Mouse (Mus musculus) bone marrow macrophage, adult 2 months (primary cell): ENCODE measurements around the gene Dtl.

Source experiments
- CTCF ChIP-seq: IDR thresholded peaks from 2 replicates; pipeline ENCODE4 v1.5.1; 2012; ENCODE audit warnings: low read depth, mild to moderate bottlenecking, low read length, moderate library complexity
- POLR2A ChIP-seq: IDR thresholded peaks from 2 replicates; pipeline ENCODE4 v1.6.1; 2012; ENCODE audit warnings: mild to moderate bottlenecking, low read depth, low read length, borderline replicate concordance

GRCm38 (mm10) chr1:191540300-191540699 is 35.0 kb downstream of the Dtl start:
- TF ChIP-seq CTCF, result no peak
- no peak for TF ChIP-seq POLR2A
